Mouse (Mus musculus): ENCODE data around the gene Bach2. TPM values are rescaled to one million over a fixed set of nuclear protein-coding genes. Genes with fewer than 3 reads are reported as not detected.

Bach2 gene
- polyA plus RNA-seq, 1 experiment from 2014 or later, result 1.8 TPM

GRCm38 (mm10) chr4:32524282-32524681 lies 285.7 kb downstream of the Bach2 start:
- no peak for ATAC-seq
- no peaks in the 10 kb centered on the region for H3K36me3 ChIP-seq
- peaks cover 9% of the 10 kb centered on the region; the same call in 1 of the 2 replicates for H3K4me1 ChIP-seq
- H3K27me3 ChIP-seq (replicated peaks), result no peaks in the 10 kb centered on the region
- H3K9ac ChIP-seq, result no peak overlapping the region
- WGBS (ENCODE audit: insufficient replicate concordance), result 22% methylated on average over 2 of the region's 2 CpGs
- no peak overlapping the region for H3K4me3 ChIP-seq
- H3K27ac ChIP-seq, result no peak overlapping the region
- no peaks in the 10 kb centered on the region for H3K9me3 ChIP-seq (replicated peaks)
- no peak overlapping the region for H3K4me2 ChIP-seq

DNA sequence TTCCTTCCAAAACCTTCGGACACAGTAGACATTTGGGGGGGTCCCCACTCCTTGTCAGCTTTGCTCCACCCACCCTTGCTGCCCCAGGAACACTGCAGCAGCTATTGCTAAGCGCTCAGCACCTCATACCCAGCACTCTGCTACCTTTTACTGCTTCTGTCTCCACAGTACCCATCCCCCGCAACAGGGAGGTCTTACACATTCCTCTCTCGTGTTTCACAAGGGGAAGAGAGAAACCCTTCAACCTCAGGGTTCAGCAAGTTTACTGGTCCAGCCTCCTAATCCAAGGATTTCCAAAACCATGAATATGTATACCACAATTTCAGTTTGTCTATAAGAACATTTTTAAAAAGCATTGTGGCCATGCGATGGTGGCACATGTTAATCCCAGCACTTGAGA lies 286.4 kb downstream of the Bach2 start:
- H3K9ac ChIP-seq, result no peak overlapping the region
- no peak for ATAC-seq
- 62% methylated on average over 5 of the region's 5 CpGs for WGBS (ENCODE audit: insufficient replicate concordance)
- H3K9me3 ChIP-seq (replicated peaks), result no peaks in the 10 kb centered on the region
- H3K4me3 ChIP-seq, result no peak overlapping the region
- H3K4me2 ChIP-seq, result no peak overlapping the region
- peaks cover 9% of the 10 kb centered on the region; the same call in 1 of the 2 replicates for H3K4me1 ChIP-seq
- no peak overlapping the region for H3K27ac ChIP-seq
- no peaks in the 10 kb centered on the region for H3K27me3 ChIP-seq (replicated peaks)
- no peaks in the 10 kb centered on the region for H3K36me3 ChIP-seq

GRCm38 (mm10) chr4:32526228-32526836 lies 287.7 kb downstream of the Bach2 start:
- H3K4me2 ChIP-seq, result no peak overlapping the region
- ATAC-seq, result no peak
- H3K9me3 ChIP-seq (replicated peaks), result no peaks in the 10 kb centered on the region
- H3K36me3 ChIP-seq, result no peaks in the 10 kb centered on the region
- peaks cover 5% of the 10 kb centered on the region; the same call in 1 of the 2 replicates for H3K4me1 ChIP-seq
- 72% methylated on average over 9 of the region's 9 CpGs for WGBS (ENCODE audit: insufficient replicate concordance)
- H3K4me3 ChIP-seq, result no peak overlapping the region
- no peaks in the 10 kb centered on the region for H3K27me3 ChIP-seq (replicated peaks)
- H3K27ac ChIP-seq, result no peak overlapping the region
- H3K9ac ChIP-seq, result no peak overlapping the region

DNA sequence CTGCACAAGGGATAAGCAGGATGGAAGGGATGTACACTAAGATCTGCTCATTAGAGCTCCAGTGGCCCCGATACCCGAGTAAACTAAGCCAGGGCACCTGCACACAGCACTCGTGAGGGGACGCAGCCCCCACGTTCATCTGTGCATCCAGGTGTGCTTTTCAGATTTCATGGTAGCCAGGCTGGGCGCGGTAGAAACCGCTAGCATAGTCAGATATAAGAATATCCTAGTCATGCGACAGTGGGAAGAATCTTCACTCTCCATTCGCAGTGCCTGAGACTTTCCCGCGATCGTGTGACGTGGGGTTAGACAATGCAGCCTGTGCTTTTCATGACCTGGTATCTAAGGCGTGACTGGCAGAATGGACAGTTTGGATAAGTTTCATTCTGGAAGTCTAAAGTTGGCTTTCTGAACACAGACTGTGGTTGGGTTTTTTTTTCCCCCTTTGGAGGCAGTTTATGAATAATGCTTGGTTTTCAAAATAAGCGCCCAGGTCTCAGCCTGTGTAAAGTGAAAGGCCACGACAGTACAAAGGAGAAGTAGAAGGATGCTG lies 290.9 kb downstream of the Bach2 start:
- 76% methylated on average over 17 of the region's 17 CpGs for WGBS (ENCODE audit: insufficient replicate concordance)
- no peak overlapping the region for H3K9ac ChIP-seq
- ATAC-seq, result no peak
- H3K36me3 ChIP-seq, result no peaks in the 10 kb centered on the region
- H3K4me1 ChIP-seq, result no peaks in the 10 kb centered on the region
- no peak overlapping the region for H3K4me3 ChIP-seq
- no peak overlapping the region for H3K4me2 ChIP-seq
- H3K27me3 ChIP-seq (replicated peaks), result no peaks in the 10 kb centered on the region
- no peak overlapping the region for H3K27ac ChIP-seq
- no peaks in the 10 kb centered on the region for H3K9me3 ChIP-seq (replicated peaks)

DNA sequence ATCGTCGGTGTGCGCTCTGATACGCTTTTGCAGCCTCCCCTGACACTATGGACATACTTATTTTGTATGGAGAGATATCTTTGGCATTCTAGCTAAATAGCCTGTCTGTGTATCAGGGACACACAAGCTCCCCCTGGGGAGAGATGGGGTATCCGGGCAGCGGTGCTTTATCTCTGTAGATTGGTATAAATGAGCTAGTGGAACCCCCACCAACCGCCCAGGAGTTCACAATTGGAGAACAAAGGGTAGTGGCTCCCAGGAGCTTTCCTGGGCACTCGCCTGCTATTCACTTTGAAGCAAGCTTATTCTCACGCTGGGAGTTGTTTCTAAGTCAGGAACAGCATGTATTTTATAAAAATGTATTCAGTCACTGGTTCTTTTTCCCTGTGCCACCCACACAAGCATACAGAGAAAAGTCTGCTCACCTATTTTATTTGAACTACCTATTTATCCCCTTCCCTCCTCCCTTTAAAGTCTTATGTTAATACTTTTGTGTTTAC lies 291.9 kb downstream of the Bach2 start:
- Histone ChIP-seq H3K9ac (no peak overlapping the region), H3K4me3 (no peak overlapping the region), H3K27ac (no peak overlapping the region), H3K9me3 (replicated peaks) (no peaks in the 10 kb centered on the region), H3K27me3 (replicated peaks) (no peaks in the 10 kb centered on the region), H3K4me1 (no peaks in the 10 kb centered on the region), H3K36me3 (no peaks in the 10 kb centered on the region), H3K4me2 (no peak overlapping the region)
- no peak for ATAC-seq
- WGBS (ENCODE audit: insufficient replicate concordance), result 58% methylated on average over 9 of the region's 9 CpGs

DNA sequence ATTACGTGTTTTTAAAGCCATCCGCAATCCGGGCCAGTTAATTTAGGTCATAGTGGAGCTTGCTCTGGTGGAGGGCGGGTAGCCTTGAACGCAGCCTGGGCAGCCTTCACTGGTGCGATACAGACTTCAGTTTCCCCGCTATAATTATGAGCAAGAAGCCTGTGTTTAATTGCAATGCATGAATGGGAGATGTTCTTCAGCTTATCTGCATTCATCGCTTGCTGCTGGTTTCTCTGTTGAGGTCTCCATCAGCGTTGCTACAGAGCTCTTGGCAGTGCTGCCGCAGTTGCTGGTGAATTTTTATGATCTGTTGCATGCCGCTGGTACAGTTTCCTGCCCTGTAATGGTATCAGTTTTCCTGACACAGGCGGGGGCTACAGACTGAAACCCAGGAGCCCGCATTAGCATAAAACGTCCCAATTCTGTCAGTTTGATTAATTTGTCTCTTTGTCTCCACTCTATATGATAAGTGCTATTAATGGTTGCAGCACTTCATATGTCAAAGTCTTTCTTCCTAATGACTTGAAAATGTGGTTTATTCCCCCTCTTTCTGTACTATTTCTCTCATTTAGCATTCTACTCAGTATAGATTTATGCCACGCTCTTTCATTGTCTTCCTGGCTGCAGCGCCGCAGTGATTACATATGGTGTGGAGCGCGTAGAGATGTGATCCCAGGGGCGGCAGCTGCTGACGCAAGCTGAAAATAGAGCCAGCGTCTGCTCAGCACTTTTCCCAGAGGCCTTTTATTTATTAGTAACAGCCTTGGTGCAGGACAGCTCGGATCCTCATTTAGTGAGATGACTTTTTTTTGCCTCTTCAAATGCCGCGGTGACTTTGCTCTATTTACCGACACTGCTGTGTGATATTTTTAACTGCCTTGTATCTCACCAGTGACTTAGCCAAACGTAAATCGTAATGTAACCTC lies 292.6 kb downstream of the Bach2 start:
- Histone ChIP-seq H3K4me2 (peak overlapping the region; percentile 12; the same call in 1 of the 2 replicates), H3K36me3 (no peaks in the 10 kb centered on the region), H3K4me1 (no peaks in the 10 kb centered on the region), H3K4me3 (no peak overlapping the region), H3K9ac (no peak overlapping the region), H3K27ac (no peak overlapping the region), H3K27me3 (replicated peaks) (no peaks in the 10 kb centered on the region), H3K9me3 (replicated peaks) (no peaks in the 10 kb centered on the region)
- 65% methylated on average over 28 of the region's 28 CpGs for WGBS (ENCODE audit: insufficient replicate concordance)
- ATAC-seq, result no peak

GRCm38 (mm10) chr4:32532079-32532478 lies 293.5 kb downstream of the Bach2 start:
- Histone ChIP-seq H3K4me2 (no peak overlapping the region), H3K27me3 (replicated peaks) (no peaks in the 10 kb centered on the region), H3K4me1 (0 out of 2 replicates have a peak, but pooled peaks cover 2% of the 10 kb centered on the region), H3K4me3 (no peak overlapping the region), H3K9ac (no peak overlapping the region), H3K36me3 (no peaks in the 10 kb centered on the region), H3K9me3 (replicated peaks) (no peaks in the 10 kb centered on the region), H3K27ac (no peak overlapping the region)
- 63% methylated on average over 8 of the region's 8 CpGs for WGBS (ENCODE audit: insufficient replicate concordance)
- ATAC-seq, result no peak

DNA sequence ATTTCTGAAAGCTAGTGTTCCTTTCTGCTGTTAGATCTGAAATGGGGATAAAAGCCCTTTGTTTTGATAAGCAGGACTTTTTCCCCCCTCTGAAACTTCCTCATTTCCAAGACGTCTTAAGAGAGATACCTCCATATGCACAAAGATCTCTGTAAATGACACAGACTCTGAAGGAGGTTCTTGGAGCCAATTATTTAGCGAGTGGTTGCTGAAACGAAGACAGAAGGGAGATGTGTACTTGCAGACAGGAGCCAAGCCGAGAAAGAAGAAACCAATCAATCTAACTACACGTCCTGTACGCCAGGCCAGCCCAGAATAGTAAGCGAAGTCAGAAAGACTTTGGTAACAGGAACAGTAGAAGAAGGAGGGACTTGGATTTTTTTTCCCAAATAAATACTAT lies 295.1 kb downstream of the Bach2 start:
- Histone ChIP-seq H3K4me2 (no peak overlapping the region), H3K36me3 (no peaks in the 10 kb centered on the region), H3K4me1 (0 out of 2 replicates have a peak, but pooled peaks cover 3% of the 10 kb centered on the region), H3K4me3 (no peak overlapping the region), H3K9ac (no peak overlapping the region), H3K9me3 (replicated peaks) (no peaks in the 10 kb centered on the region), H3K27ac (no peak overlapping the region), H3K27me3 (replicated peaks) (no peaks in the 10 kb centered on the region)
- ATAC-seq, result no peak
- 42% methylated on average over 7 of the region's 7 CpGs for WGBS (ENCODE audit: insufficient replicate concordance)

DNA sequence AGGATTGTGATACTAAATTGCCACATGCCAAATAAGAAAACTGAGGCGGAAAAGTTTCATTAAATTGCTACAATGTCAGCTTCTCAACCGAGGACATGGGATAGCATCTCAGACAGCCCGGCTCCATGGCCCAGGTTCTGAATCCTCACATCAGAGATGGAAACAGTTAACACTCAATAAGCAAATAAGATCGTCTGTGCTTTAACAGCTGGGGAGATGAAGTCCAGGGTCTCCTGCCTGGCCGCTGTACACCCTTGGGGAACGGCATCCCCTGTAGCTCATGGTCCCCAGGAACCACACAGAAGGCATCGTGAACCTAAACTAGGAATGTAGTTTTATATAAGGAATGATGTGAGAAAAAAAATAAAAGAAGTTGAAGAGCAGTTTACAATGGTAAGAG lies 297.0 kb downstream of the Bach2 start:
- H3K4me1 ChIP-seq, result 0 out of 2 replicates have a peak, but pooled peaks cover 3% of the 10 kb centered on the region
- H3K4me2 ChIP-seq, result no peak overlapping the region
- no peak overlapping the region for H3K9ac ChIP-seq
- ATAC-seq, result no peak
- H3K9me3 ChIP-seq (replicated peaks), result no peaks in the 10 kb centered on the region
- 72% methylated on average over 7 of the region's 7 CpGs for WGBS (ENCODE audit: insufficient replicate concordance)
- H3K27me3 ChIP-seq (replicated peaks), result no peaks in the 10 kb centered on the region
- H3K36me3 ChIP-seq, result no peaks in the 10 kb centered on the region
- no peak overlapping the region for H3K27ac ChIP-seq
- no peak overlapping the region for H3K4me3 ChIP-seq

DNA sequence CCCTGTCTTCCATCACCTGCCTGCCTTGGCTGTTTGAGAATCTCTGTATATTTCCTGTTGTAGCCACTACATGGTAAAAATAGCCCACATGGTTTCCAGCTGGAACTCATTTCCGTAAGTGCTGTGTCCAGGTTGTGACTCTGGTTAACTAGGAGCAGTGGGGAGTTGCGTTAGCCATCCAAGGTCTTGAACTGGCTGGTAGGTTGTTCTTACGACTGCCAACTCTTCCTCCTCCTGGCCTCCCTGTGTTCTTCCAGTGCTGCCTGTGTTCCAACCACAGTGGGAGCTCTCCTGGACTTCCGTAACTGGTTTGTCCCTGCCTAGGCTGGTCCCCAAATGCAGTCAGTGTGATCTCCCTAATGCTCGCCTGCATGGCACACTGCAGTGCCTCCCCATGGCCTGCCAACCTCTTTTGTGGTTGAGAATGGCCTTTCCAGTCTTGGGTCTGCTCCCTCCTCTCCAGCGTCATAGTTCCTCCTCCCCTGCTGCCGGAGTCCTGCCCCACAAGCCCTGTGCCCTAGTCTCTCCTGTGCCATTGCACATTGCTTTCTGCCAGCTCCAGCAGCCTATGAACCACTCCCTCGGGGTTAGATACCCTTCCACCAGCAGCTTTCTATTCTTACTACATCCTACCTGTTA lies 298.4 kb downstream of the Bach2 start:
- H3K27ac ChIP-seq, result no peak overlapping the region
- no peak for ATAC-seq
- WGBS (ENCODE audit: insufficient replicate concordance), result 64% methylated on average over 8 of the region's 8 CpGs

GRCm38 (mm10) chr4:32538088-32538487 lies 299.5 kb downstream of the Bach2 start:
- Histone ChIP-seq H3K4me2 (no peak overlapping the region), H3K27ac (no peak overlapping the region), H3K9me3 (replicated peaks) (no peaks in the 10 kb centered on the region), H3K36me3 (no peaks in the 10 kb centered on the region), H3K4me1 (0 out of 2 replicates have a peak, but pooled peaks cover 3% of the 10 kb centered on the region), H3K9ac (no peak overlapping the region), H3K4me3 (no peak overlapping the region), H3K27me3 (replicated peaks) (no peaks in the 10 kb centered on the region)
- no peak for ATAC-seq
- 27% methylated on average over 5 of the region's 5 CpGs for WGBS (ENCODE audit: insufficient replicate concordance)

More for the DNA sequence above, 298.4 kb downstream of the Bach2 start:
- H3K4me2 ChIP-seq, result no peak overlapping the region
- no peaks in the 10 kb centered on the region for H3K36me3 ChIP-seq
- no peaks in the 10 kb centered on the region for H3K9me3 ChIP-seq (replicated peaks)
- no peak overlapping the region for H3K9ac ChIP-seq
- H3K4me1 ChIP-seq, result 0 out of 2 replicates have a peak, but pooled peaks cover 3% of the 10 kb centered on the region
- no peak overlapping the region for H3K4me3 ChIP-seq
- H3K27me3 ChIP-seq (replicated peaks), result no peaks in the 10 kb centered on the region
